In genomic region chr2:85246506-85247082, GRCm38 (mm10) we compare ENCODE assay signal across 9 mouse cellular contexts. TPM values are rescaled to one million over a fixed set of nuclear protein-coding genes. Genes with fewer than 3 reads are reported as not detected.
DNase-seq lines count a peak whose midpoint lies in the region; ATAC-seq lines count a peak whose summit lies in the region.
"Had no signal": no experiment of that assay in that cellular context is flagged by ENCODE, and none has a peak within 500 bp of the region (broad histone marks: within the 10 kb centered on the region; RNA-seq: fewer than 3 reads in every experiment).

No protein-coding gene starts in this region.

- 7% methylated on average over 4 of the region's 4 CpGs for WGBS in hindbrain, embryonic 15.5 days

- H3K9ac ChIP-seq in hindbrain, embryonic 15.5 days, result no peak overlapping the region

- no peak overlapping the region for H3K4me2 ChIP-seq in hindbrain, embryonic 15.5 days

- H3K36me3 ChIP-seq in hindbrain, embryonic 15.5 days, result no peaks in the 10 kb centered on the region

- no peaks in the 10 kb centered on the region for H3K9me3 ChIP-seq in hindbrain, embryonic 15.5 days
- H3K9me3 ChIP-seq: megakaryocyte, embryonic 14.5 days had no signal

- ATAC-seq in hindbrain, embryonic 15.5 days (ENCODE audit: low FRiP score, low read depth), result peak; percentile 86; the same call in 1 of the 2 replicates
- ATAC-seq in megakaryocyte-erythroid progenitor cell, adult 5-6 weeks (replicated peaks; ENCODE audit: low FRiP score, low TSS enrichment, poor library complexity, severe bottlenecking), result peak; percentile 91

- H3K27me3 ChIP-seq in hindbrain, embryonic 15.5 days, result no peaks in the 10 kb centered on the region

- H3K4me3 ChIP-seq in hindbrain, embryonic 15.5 days, result no peak overlapping the region
- H3K4me3 ChIP-seq: megakaryocyte, embryonic 14.5 days had no signal

- no peaks in the 10 kb centered on the region for H3K4me1 ChIP-seq in hindbrain, embryonic 15.5 days (replicated peaks)
- H3K4me1 ChIP-seq: megakaryocyte, embryonic 14.5 days had no signal

- no peak overlapping the region for H3K27ac ChIP-seq in hindbrain, embryonic 15.5 days (replicated peaks)

- peak; percentile 29 for DNase-seq in Muller cell, postnatal 12 days (ENCODE audit: inconsistent ontology term)
- peak; percentile 63 for DNase-seq in cerebellum, adult 9-10 months
- peak; percentile 64 to 87 for DNase-seq in frontal cortex, postnatal 14 days (ENCODE audit: low spot score in 2 of 2)
- peak; percentile 81 to 86 for DNase-seq in layer of hippocampus, postnatal 36 days
- peak; percentile 84 for DNase-seq in right cerebral cortex, postnatal 25 days
- peak; percentile 64 to 68 for DNase-seq in urinary bladder, postnatal 36 days (ENCODE audit: low spot score in 2 of 2)

RNA-seq across cellular contexts. Expression of gene Lrrc55, which starts 49.6 kb away (rescaled TPM):
- 10.9 and 11.9 TPM in 2 replicates for polyA plus RNA-seq in hindbrain, embryonic 15.5 days (2015; fragmentation: Nextera tagmentation; extraction: Ambion mirVana)
- total RNA-seq in layer of hippocampus, postnatal 36 days (2021), result 10 to 100 TPM; 12.5 to 14.7 TPM
- not detected in 2 replicates for total RNA-seq in megakaryocyte-erythroid progenitor cell, adult 5-6 weeks (2014; fragmentation: Nextera tagmentation)
- total RNA-seq in megakaryocyte-erythroid progenitor cell, adult 5-6 weeks (2017), result not detected in 2 replicates

Comparison
In these comparisons a context has a peak if more than half of its experiments do, and no peak if none do; other contexts are left out.
1. DNase-seq: peak in every context shown above with its lines; median percentile 84 in right cerebral cortex, postnatal 25 days; 84 in layer of hippocampus, postnatal 36 days; 76 in frontal cortex, postnatal 14 days; 66 in urinary bladder, postnatal 36 days; 63 in cerebellum, adult 9-10 months; 29 in Muller cell, postnatal 12 days.
2. RNA of gene Lrrc55, which starts 49.6 kb away (total RNA-seq): 12.5 to 14.7 TPM in layer of hippocampus, postnatal 36 days; not detected in megakaryocyte-erythroid progenitor cell, adult 5-6 weeks; every median in the first group is over 10 times any median in the second.